Mouse (Mus musculus) forebrain, embryonic 12.5 days (tissue): ENCODE measurements around the gene Ptprg. TPM values are rescaled to one million over a fixed set of nuclear protein-coding genes. Genes with fewer than 3 reads are reported as not detected.

Experiments used
- ATAC-seq: fragments of 200-750 bp; cut with Nextera tagmentation; 2 replicates; pipeline ENCODE4 v1.8.0; 2017; ENCODE audit warnings: moderate TSS enrichment; ENCODE audit not compliant: low FRiP score
- H3K27ac ChIP-seq: fragments of 300-500 bp; sonication (generic); 2 replicates; pipeline ENCODE4 v1.5.1; 2016; ENCODE audit warnings: mild to moderate bottlenecking
- H3K27me3 ChIP-seq: fragments of 300-500 bp; sonication (generic); 2 replicates; pipeline ENCODE4 v1.6.1; 2016; ENCODE audit warnings: mild to moderate bottlenecking
- H3K36me3 ChIP-seq: fragments of 300-500 bp; sonication (generic); replicated peaks from 2 replicates; pipeline ENCODE4 v1.6.1; 2016; ENCODE audit warnings: mild to moderate bottlenecking
- H3K4me1 ChIP-seq: fragments of 300-500 bp; sonication (generic); 2 replicates; pipeline ENCODE4 v1.6.1; 2016
- H3K4me2 ChIP-seq: fragments of 300-500 bp; sonication (generic); 2 replicates; pipeline ENCODE4 v1.6.1; 2016; ENCODE audit warnings: mild to moderate bottlenecking, moderate library complexity
- H3K4me3 ChIP-seq: fragments of 300-500 bp; sonication (generic); replicated peaks from 2 replicates; pipeline ENCODE4 v1.5.1; 2016; ENCODE audit warnings: mild to moderate bottlenecking
- H3K9ac ChIP-seq: fragments of 300-500 bp; sonication (generic); 2 replicates; pipeline ENCODE4 v1.6.1; 2016; ENCODE audit warnings: mild to moderate bottlenecking
- H3K9me3 ChIP-seq: fragments of 300-500 bp; sonication (generic); 2 replicates; pipeline ENCODE4 v1.6.1; 2016
- WGBS: fragments of 180-500 bp; shearing (Covaris S2); methylation state at CpG from one replicate; pipeline ENCODE4 v1.1.7; 2016; 5-methylcytosine and 5-hydroxymethylcytosine counted together
- polyA plus RNA-seq: library from polyadenylated mRNA; unstranded; fragments of >200 nt; fragmentation: Nextera tagmentation; extraction: Ambion mirVana; gene quantifications from 2 replicates; pipeline ENCODE4 v1.2.1, GENCODE M21; 2016

Gene Ptprg
- polyA plus RNA-seq, 1 experiment from 2014 or later = 44.9 TPM

DNA sequence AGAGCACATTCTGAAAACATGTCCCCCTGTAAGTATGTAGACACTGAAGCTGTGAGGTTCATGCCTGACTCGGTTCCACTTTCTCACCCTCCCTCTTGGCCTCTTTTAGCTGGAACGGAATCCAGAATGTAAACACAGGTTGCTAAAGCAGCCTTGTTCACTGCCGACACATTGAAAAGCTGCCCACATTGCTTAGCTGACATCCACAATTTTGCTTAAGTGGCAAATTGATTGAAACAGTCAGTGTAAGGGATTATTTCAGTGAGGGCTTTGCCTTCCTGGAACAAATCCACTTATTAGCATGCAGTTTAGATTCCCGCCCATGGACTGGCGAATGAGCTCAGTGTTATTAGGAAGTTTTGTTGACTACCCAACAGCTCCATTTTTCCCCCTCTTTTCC is 532.8 kb downstream of the Ptprg start:
- WGBS = 31% methylated on average over 5 of the region's 5 CpGs
- 0 out of 2 replicates have a peak, but pooled peaks have one; percentile 24 for ATAC-seq
- Histone ChIP-seq H3K4me1 (peaks cover 37% of the 10 kb centered on the region), H3K27ac (no peak overlapping the region), H3K9ac (no peak overlapping the region), H3K9me3 (no peaks in the 10 kb centered on the region), H3K4me2 (no peak overlapping the region), H3K27me3 (0 out of 2 replicates have a peak, but pooled peaks cover 5% of the 10 kb centered on the region), H3K4me3 (no peak overlapping the region), H3K36me3 (no peaks in the 10 kb centered on the region)

DNA sequence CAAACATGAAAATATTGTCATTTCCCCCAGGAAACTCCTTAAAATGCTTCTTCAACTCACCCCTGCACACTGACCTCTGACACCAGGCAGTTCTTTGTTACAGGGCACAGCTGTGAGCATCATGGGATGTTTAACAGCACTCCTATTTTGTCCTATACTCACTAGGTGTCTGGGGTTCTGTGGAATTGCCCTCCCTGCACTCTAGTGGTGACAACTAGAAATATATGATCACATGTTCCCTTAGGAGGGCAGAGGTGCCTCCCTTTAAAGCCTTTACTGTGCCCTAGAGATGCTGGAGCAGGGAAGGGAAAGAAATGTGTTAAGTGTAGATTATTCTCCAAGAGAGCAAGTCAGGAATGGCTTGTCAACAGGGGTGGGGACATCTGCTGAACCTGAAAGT is 536.6 kb downstream of the Ptprg start:
- no peaks in the 10 kb centered on the region for H3K9me3 ChIP-seq
- H3K4me1 ChIP-seq = peaks cover 12% of the 10 kb centered on the region
- no peak overlapping the region for H3K27ac ChIP-seq
- no peak overlapping the region for H3K4me3 ChIP-seq
- no peaks in the 10 kb centered on the region for H3K27me3 ChIP-seq
- no peak for ATAC-seq
- no peak overlapping the region for H3K4me2 ChIP-seq
- no peak overlapping the region for H3K9ac ChIP-seq
- no peaks in the 10 kb centered on the region for H3K36me3 ChIP-seq

- H3K27me3 ChIP-seq = no peaks in the 10 kb centered on the region
- no peak overlapping the region for H3K4me3 ChIP-seq
- 83% methylated on average over 3 of the region's 3 CpGs for WGBS
- no peaks in the 10 kb centered on the region for H3K9me3 ChIP-seq
- no peak for ATAC-seq
- H3K27ac ChIP-seq = no peak overlapping the region
- no peak overlapping the region for H3K9ac ChIP-seq
- no peaks in the 10 kb centered on the region for H3K36me3 ChIP-seq
- H3K4me1 ChIP-seq = no peaks in the 10 kb centered on the region
- H3K4me2 ChIP-seq = no peak overlapping the region
These were observed 538.4 kb downstream of the Ptprg start for GRCm38 (mm10) chr14:12091730-12092129.

GRCm38 (mm10) chr14:12099390-12100333 is 546.3 kb downstream of the Ptprg start:
- ATAC-seq = no peak
- Histone ChIP-seq H3K9ac (no peak overlapping the region), H3K4me3 (no peak overlapping the region), H3K36me3 (no peaks in the 10 kb centered on the region), H3K9me3 (no peaks in the 10 kb centered on the region), H3K4me1 (no peaks in the 10 kb centered on the region), H3K27me3 (no peaks in the 10 kb centered on the region), H3K4me2 (no peak overlapping the region), H3K27ac (no peak overlapping the region)
- 76% methylated on average over 12 of the region's 12 CpGs for WGBS

DNA sequence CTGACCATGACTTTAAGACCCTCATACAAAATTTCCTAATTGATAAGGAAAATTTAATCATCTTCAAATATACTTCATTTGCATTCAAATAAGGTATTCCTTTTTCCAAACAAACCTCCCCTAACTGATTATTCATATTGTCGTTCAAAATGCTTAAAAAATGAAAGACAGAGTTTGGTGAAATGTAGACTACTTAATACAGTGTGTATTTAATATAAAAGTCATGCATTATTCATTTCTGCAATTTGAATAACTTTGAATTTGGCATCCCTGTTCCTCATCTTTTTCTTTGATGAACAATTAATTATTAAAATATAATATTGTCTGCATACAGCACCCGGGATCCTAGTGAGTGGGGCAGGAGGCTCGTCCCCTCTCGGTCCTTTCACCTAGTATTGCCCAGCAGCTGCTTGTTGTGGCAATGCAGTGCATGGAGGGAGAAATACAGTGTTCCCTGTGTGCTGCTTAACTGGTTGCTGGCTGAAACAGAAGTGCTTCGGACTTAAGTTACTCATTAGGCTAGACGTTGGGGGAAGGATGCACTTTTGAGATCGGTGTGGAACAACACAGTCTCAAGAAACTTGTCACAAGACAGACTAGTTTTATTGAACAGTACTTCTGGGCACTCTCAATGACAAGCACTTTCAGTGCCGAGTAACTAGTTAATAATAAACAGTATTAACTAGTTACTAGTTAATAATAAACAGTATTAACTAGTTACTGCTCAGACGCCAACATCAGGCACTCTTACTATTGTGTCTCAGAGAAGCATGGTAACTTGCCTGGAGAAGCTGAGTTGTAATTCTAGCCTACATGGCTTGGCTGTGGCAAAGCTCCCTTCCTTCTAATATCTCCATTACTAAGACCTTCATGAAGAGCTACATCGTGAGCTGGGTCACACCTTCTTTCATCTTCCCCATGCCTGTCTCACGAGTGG is 549.3 kb downstream of the Ptprg start:
- Histone ChIP-seq H3K4me2 (no peak overlapping the region), H3K4me1 (no peaks in the 10 kb centered on the region), H3K4me3 (no peak overlapping the region), H3K27ac (no peak overlapping the region), H3K9ac (no peak overlapping the region), H3K27me3 (no peaks in the 10 kb centered on the region), H3K9me3 (no peaks in the 10 kb centered on the region), H3K36me3 (no peaks in the 10 kb centered on the region)
- WGBS = 82% methylated on average over 11 of the region's 11 CpGs
- ATAC-seq = no peak

- ATAC-seq = no peak
- no peak overlapping the region for H3K27ac ChIP-seq
- 86% methylated on average over 12 of the region's 12 CpGs for WGBS
- no peaks in the 10 kb centered on the region for H3K36me3 ChIP-seq
- no peak overlapping the region for H3K4me2 ChIP-seq
- H3K9ac ChIP-seq = no peak overlapping the region
- no peaks in the 10 kb centered on the region for H3K9me3 ChIP-seq
- no peak overlapping the region for H3K4me3 ChIP-seq
- no peaks in the 10 kb centered on the region for H3K4me1 ChIP-seq
- no peaks in the 10 kb centered on the region for H3K27me3 ChIP-seq
These were observed 551.2 kb downstream of the Ptprg start for GRCm38 (mm10) chr14:12104297-12105155.

GRCm38 (mm10) chr14:12105156-12105430 is 551.8 kb downstream of the Ptprg start:
- no peak overlapping the region for H3K4me2 ChIP-seq
- H3K27ac ChIP-seq = no peak overlapping the region
- no peaks in the 10 kb centered on the region for H3K27me3 ChIP-seq
- no peak overlapping the region for H3K9ac ChIP-seq
- WGBS = 85% methylated on average over 2 of the region's 2 CpGs
- no peaks in the 10 kb centered on the region for H3K4me1 ChIP-seq
- no peaks in the 10 kb centered on the region for H3K36me3 ChIP-seq
- H3K9me3 ChIP-seq = no peaks in the 10 kb centered on the region
- ATAC-seq = no peak
- no peak overlapping the region for H3K4me3 ChIP-seq

- Histone ChIP-seq H3K4me2 (no peak overlapping the region), H3K36me3 (no peaks in the 10 kb centered on the region), H3K4me1 (no peaks in the 10 kb centered on the region), H3K27ac (no peak overlapping the region), H3K27me3 (no peaks in the 10 kb centered on the region), H3K9ac (no peak overlapping the region), H3K9me3 (no peaks in the 10 kb centered on the region), H3K4me3 (no peak overlapping the region)
- ATAC-seq = no peak
- WGBS = 86% methylated on average over 3 of the region's 3 CpGs
These were observed 552.3 kb downstream of the Ptprg start for GRCm38 (mm10) chr14:12105593-12105992.

DNA sequence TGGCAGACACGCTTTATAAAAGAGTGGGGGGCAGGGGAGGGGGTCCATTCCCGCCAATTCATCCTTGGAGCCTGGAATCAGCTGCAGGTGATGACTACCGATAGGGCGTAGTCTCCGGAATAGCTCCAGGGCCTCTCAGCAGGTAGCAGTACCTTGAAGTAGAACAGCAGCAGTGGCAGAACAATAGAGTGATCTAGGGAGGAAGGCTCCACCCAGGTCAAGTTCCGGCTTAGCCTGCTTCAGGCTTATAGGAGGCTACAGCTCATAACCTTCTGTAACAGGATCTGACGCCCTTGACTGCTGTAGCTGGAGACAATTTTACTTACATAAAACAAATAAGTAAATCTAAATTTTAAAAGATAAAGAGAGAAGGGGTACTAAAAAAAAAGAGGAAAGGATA is 554.1 kb downstream of the Ptprg start:
- Histone ChIP-seq H3K27ac (no peak overlapping the region), H3K9me3 (no peaks in the 10 kb centered on the region), H3K27me3 (no peaks in the 10 kb centered on the region), H3K4me2 (no peak overlapping the region), H3K4me3 (no peak overlapping the region), H3K4me1 (0 out of 2 replicates have a peak, but pooled peaks cover 1% of the 10 kb centered on the region), H3K9ac (no peak overlapping the region), H3K36me3 (no peaks in the 10 kb centered on the region)
- no peak for ATAC-seq
- WGBS = 72% methylated on average over 7 of the region's 7 CpGs

GRCm38 (mm10) chr14:12107991-12108390 is 554.7 kb downstream of the Ptprg start:
- Histone ChIP-seq H3K4me1 (peaks cover 5% of the 10 kb centered on the region; the same call in 1 of the 2 replicates), H3K27me3 (no peaks in the 10 kb centered on the region), H3K27ac (no peak overlapping the region), H3K9me3 (no peaks in the 10 kb centered on the region), H3K36me3 (no peaks in the 10 kb centered on the region), H3K4me2 (no peak overlapping the region), H3K9ac (no peak overlapping the region), H3K4me3 (no peak overlapping the region)
- 90% methylated on average over 7 of the region's 7 CpGs for WGBS
- no peak for ATAC-seq

DNA sequence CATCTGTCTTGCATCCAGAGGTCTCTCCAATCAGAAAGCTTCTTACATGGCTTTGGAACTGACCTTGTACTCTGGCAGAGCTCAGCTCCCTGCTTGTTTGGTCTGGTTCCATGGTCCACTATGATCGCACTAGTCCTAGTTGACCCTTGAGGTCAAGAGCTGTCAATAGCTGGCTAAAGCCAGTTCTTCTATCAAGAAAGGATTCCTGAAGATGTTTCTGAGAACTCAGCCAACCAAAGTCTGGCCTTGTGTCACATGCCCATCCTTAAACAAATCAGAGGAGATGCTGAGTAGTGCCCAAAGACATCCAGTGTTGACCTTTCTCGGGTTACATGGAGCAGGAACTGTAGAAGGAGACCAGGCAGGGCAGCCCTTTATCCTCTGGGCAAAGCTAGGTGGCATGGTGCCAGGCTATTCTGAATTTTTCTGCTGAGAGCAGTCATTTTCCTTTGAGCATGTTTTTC is 559.2 kb downstream of the Ptprg start:
- no peaks in the 10 kb centered on the region for H3K27me3 ChIP-seq
- H3K4me2 ChIP-seq = no peak overlapping the region
- no peak overlapping the region for H3K9ac ChIP-seq
- WGBS = 76% methylated on average over 2 of the region's 2 CpGs
- no peaks in the 10 kb centered on the region for H3K9me3 ChIP-seq
- H3K36me3 ChIP-seq = no peaks in the 10 kb centered on the region
- ATAC-seq = no peak
- no peak overlapping the region for H3K4me3 ChIP-seq
- H3K27ac ChIP-seq = no peak overlapping the region
- H3K4me1 ChIP-seq = peaks cover 5% of the 10 kb centered on the region; the same call in 1 of the 2 replicates

DNA sequence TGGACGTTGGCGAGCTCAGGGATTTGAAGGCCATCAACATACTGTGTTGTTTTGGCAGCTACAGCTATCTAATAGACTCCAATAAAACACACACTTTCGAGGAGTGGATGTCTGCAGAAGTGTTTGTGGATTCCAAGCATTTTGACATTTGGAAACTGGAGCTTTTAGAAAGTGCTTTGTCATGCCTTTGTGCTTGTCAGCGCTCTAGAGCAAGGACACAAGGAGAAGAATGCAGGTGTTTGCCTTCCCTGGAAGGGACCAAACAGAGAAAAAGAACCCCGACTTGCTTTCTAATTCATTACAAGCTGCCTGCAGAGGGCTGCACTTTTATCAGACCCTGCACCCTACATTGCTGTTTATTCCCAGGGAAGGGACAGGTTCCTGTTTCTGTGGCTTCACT is 560.0 kb downstream of the Ptprg start:
- Histone ChIP-seq H3K9ac (no peak overlapping the region), H3K36me3 (no peaks in the 10 kb centered on the region), H3K4me1 (peaks cover 5% of the 10 kb centered on the region; the same call in 1 of the 2 replicates), H3K27ac (no peak overlapping the region), H3K27me3 (no peaks in the 10 kb centered on the region), H3K4me3 (no peak overlapping the region), H3K9me3 (no peaks in the 10 kb centered on the region), H3K4me2 (no peak overlapping the region)
- WGBS = 67% methylated on average over 5 of the region's 5 CpGs
- ATAC-seq = no peak
